Mouse (Mus musculus) ES-E14 (cell line): Measurements from ENCODE around the gene Wnk2. TPM values are rescaled to one million over a fixed set of nuclear protein-coding genes. Genes with fewer than 3 reads are reported as not detected.

Source experiments
- DNase-seq: peaks from one replicate; pipeline ENCODE4 v3.0.0-alpha.2; 2013; ENCODE audit warnings: low read depth, low spot score
- H3K27ac ChIP-seq: 2 replicates; pipeline ENCODE4 v1.5.1; 2012; ENCODE audit warnings: low read depth, mild to moderate bottlenecking, low read length, moderate library complexity, mixed read lengths; ENCODE audit not compliant: poor library complexity, insufficient read depth, severe bottlenecking
- H3K36me3 ChIP-seq: 2 replicates; pipeline ENCODE4 v1.6.1; 2012; ENCODE audit warnings: mild to moderate bottlenecking, low read length, moderate library complexity, mixed read lengths; ENCODE audit not compliant: control insufficient read depth, poor library complexity, insufficient read depth, severe bottlenecking
- H3K4me1 ChIP-seq, 2 experiments: fragments of 150-350 bp in 1 of 2; sonication (generic) in 1 of 2; 2 replicates each; pipeline ENCODE4 v1.6.1; 2012; ENCODE audit warnings: low read length in 2 of 2, mild to moderate bottlenecking in 1 of 2, mixed read lengths in 1 of 2; ENCODE audit not compliant: control insufficient read depth in 2 of 2, insufficient read depth in 2 of 2, poor library complexity in 1 of 2
- H3K4me3 ChIP-seq, 2 experiments: fragments of 150-350 bp in 1 of 2; sonication (generic) in 1 of 2; 2 replicates each; pipeline ENCODE4 v1.5.1; 2012; ENCODE audit warnings: low read length in 2 of 2, low read depth in 1 of 2, mild to moderate bottlenecking in 1 of 2, mixed read lengths in 1 of 2; ENCODE audit not compliant: insufficient read depth in 1 of 2, poor library complexity in 1 of 2, severe bottlenecking in 1 of 2
- H3K9ac ChIP-seq: 2 replicates; pipeline ENCODE4 v1.6.1; 2012; ENCODE audit warnings: low read depth, mild to moderate bottlenecking, low read length, mixed read lengths; ENCODE audit not compliant: poor library complexity, insufficient read depth, severe bottlenecking
- H3K9me3 ChIP-seq: fragments of 150-350 bp; sonication (generic); 2 replicates; pipeline ENCODE4 v1.6.1; 2012; ENCODE audit warnings: low read depth, mild to moderate bottlenecking, low read length; ENCODE audit not compliant: control insufficient read depth, insufficient read depth
- CHD2 ChIP-seq: IDR thresholded peaks from 2 replicates; pipeline ENCODE4 v1.6.1; 2014; ENCODE audit warnings: mild to moderate bottlenecking, low read depth, low read length, inconsistent platforms
- HCFC1 ChIP-seq: IDR thresholded peaks from 2 replicates; pipeline ENCODE4 v1.6.1; 2012; ENCODE audit warnings: low read length, inconsistent platforms, borderline replicate concordance; ENCODE audit not compliant: insufficient read depth
- MAFK ChIP-seq: IDR thresholded peaks from 2 replicates; pipeline ENCODE4 v1.6.1; 2014; ENCODE audit warnings: mild to moderate bottlenecking, low read depth, low read length, inconsistent platforms; ENCODE audit not compliant: insufficient read depth
- ZC3H11A ChIP-seq: IDR thresholded peaks from 2 replicates; pipeline ENCODE4 v1.6.1; 2012; ENCODE audit warnings: low read depth, mild to moderate bottlenecking, inconsistent platforms, low read length, borderline replicate concordance
- ZNF384 ChIP-seq: IDR thresholded peaks from 2 replicates; pipeline ENCODE4 v1.6.1; 2012; ENCODE audit warnings: low read depth, low read length, inconsistent platforms
- in situ Hi-C, 2 experiments: fragments of 600-800 bp; cut with MboI; formaldehyde crosslinking; loops; one replicate each; pipeline ENCODE4 v1.15.1; 2025; ENCODE audit warnings: low sequenced_read_pairs in 2 of 2, inconsistent platforms in 1 of 2; ENCODE audit not compliant: unreplicated experiment in 2 of 2
- total RNA-seq: library from RNA; depleted of rRNA; stranded (reverse); fragments of 300-350 nt; gene quantifications from 2 replicates; pipeline ENCODE4 v1.2.3, GENCODE M21; 2012

Gene Wnk2
- total RNA-seq, 1 experiment: 1.6 TPM

- in situ Hi-C loops: no loop called here
- H3K4me1 ChIP-seq: peaks cover 2 to 6% of the 10 kb centered on the region in 2 experiments; a peak in 2 of 4 replicates
- TF ChIP-seq ZC3H11A (no peak), ZNF384 (no peak), CHD2 (no peak), MAFK (no peak)
- no peak overlapping the region for H3K9ac ChIP-seq
- H3K36me3 ChIP-seq: peaks cover 2% of the 10 kb centered on the region; the same call in 1 of the 2 replicates
- H3K9me3 ChIP-seq: no peaks in the 10 kb centered on the region
- no peak overlapping the region for H3K4me3 ChIP-seq
- no peak for DNase-seq
- H3K27ac ChIP-seq: no peak overlapping the region
Observed at GRCm38 (mm10) chr13:49189970-49190870, 42.4 kb upstream of the Wnk2 start.

DNA sequence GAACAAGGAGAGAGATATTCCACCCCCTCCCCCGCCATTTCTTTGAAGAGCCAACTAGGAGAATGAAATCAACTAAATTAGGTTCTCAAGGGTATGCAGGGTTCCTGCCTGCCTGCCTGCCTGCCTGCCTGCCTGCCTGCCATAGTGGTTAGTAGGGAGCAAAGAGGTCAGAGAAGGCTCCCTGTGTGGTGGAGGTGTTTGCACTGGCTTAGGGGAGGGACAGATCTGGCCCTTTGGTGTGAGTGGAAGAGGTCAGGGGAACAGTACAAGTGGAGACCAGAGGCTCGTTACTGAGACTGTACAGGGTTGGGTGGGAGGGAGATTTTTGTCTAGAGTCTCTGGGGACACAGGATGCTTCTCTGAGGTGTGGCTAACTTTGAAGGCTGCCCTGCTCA lies 41.1 kb upstream of the Wnk2 start:
- TF ChIP-seq CHD2 (no peak), ZNF384 (no peak), HCFC1 (no peak), MAFK (no peak), ZC3H11A (no peak)
- Histone ChIP-seq H3K9ac (no peak overlapping the region), H3K9me3 (no peaks in the 10 kb centered on the region), H3K36me3 (no peaks in the 10 kb centered on the region), H3K4me1 (peaks cover 2 to 6% of the 10 kb centered on the region in 2 experiments; a peak in 2 of 4 replicates), H3K4me3 (no peak overlapping the region), H3K27ac (no peak overlapping the region)
- DNase-seq: no peak
- in situ Hi-C loops: no loop called here

- Histone ChIP-seq H3K4me1 (peaks cover 2 to 6% of the 10 kb centered on the region in 2 experiments; a peak in 2 of 4 replicates), H3K27ac (no peak overlapping the region)
Observed at GRCm38 (mm10) chr13:49188219-49188965, 40.6 kb upstream of the Wnk2 start.

GRCm38 (mm10) chr13:49187288-49188218 lies 39.7 kb upstream of the Wnk2 start, which contains the start of gene Ninj1:
TSS of gene Ninj1 (plus strand) at chr13:49187485.
- H3K9ac ChIP-seq: peak within 1 kb of the TSS; percentile 78
- H3K9me3 ChIP-seq: no peaks in the 10 kb centered on the region
- peaks cover 2 to 6% of the 10 kb centered on the region in 2 experiments; a peak in 2 of 4 replicates for H3K4me1 ChIP-seq
- TF ChIP-seq HCFC1: no peak; the same call in 1 of the 2 replicates
- TF ChIP-seq ZNF384: no peak
- no peak for TF ChIP-seq ZC3H11A
- no peak for TF ChIP-seq CHD2
- no peak for TF ChIP-seq MAFK
- in situ Hi-C loops: no loop called here
- DNase-seq: peak; percentile 40
- H3K4me3 ChIP-seq: peak within 1 kb of the TSS; percentile 87 to 89
- H3K27ac ChIP-seq: no peak within 1 kb of the TSS
- no peaks in the 10 kb centered on the region for H3K36me3 ChIP-seq

More at GRCm38 (mm10) chr13:49188219-49188965, 40.6 kb upstream of the Wnk2 start:
- H3K9ac ChIP-seq: no peak overlapping the region
- no peaks in the 10 kb centered on the region for H3K9me3 ChIP-seq
- H3K4me3 ChIP-seq: peak overlapping the region; percentile 87 to 89
- in situ Hi-C loops: no loop called here
- TF ChIP-seq CHD2 (no peak), ZNF384 (no peak)
- DNase-seq: no peak
- no peaks in the 10 kb centered on the region for H3K36me3 ChIP-seq
